Mouse (Mus musculus): ENCODE results near the gene Pard3b. TPM values are rescaled to one million over a fixed set of nuclear protein-coding genes. Genes with fewer than 3 reads are reported as not detected.

Pard3b gene
- polyA plus RNA-seq (2012; rRNA removed), result 2.0 and 2.6 TPM in 2 replicates

- no peak for DNase-seq (ENCODE audit: low read depth)
Measured at GRCm38 (mm10) chr1:61638347-61639111, at the start of gene Pard3b. Gene Pard3b, plus strand, starts transcription at chr1:61638824.

GRCm38 (mm10) chr1:61616176-61616575, 22.4 kb upstream of the Pard3b start:
- DNase-seq (ENCODE audit: low read depth), result no peak

DNA sequence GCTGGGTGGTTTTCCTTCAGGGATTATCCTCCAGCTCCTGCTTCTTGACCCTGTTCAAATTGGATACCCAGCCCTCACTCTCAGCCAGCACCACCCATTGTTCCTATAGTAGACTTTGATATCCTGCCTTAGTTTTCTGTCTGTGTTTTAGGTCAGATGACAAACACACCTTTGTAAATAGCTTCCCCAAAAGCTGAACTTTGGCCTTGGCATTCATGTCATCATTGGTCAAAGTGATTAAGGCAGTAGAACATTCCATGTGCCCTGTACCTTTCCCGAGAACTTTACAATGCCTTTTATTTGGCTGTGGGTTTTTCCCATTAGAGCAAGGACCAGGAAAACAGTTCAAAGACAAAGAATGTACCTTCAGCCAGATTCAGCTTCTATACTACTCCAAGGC, 18.0 kb upstream of the Pard3b start:
- DNase-seq (ENCODE audit: low read depth), result no peak

DNA sequence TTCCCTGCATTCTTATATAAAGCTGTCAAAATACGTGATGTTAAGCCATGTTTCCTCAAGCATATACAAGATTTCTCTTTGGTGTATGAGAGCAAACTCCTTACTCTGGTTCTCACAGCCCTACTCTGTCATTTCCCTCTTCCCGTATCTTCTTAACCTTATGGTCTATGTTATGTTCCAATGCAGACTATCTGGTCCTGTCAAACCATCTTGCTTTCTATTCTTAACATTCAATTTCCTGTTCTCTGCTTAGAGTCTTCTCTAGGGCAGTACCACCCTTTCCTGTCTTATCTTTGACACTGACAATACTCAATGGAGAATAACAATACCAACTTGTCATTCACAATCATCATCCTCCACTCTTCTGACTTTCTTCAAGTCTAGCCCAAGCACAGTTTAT, 8.8 kb upstream of the Pard3b start:
- no peak for DNase-seq (ENCODE audit: low read depth)

- peak; percentile 5 for DNase-seq (ENCODE audit: low read depth)
Measured at GRCm38 (mm10) chr1:61639114-61640093, 780 bp downstream of the Pard3b start.

GRCm38 (mm10) chr1:61641880-61642279, 3.3 kb downstream of the Pard3b start:
- no peak for DNase-seq (ENCODE audit: low read depth)

GRCm38 (mm10) chr1:61645062-61645461, 6.4 kb downstream of the Pard3b start:
- no peak for DNase-seq (ENCODE audit: low read depth)

- no peak for DNase-seq (ENCODE audit: low read depth)
Measured at GRCm38 (mm10) chr1:61649964-61650363, 11.3 kb downstream of the Pard3b start.

DNA sequence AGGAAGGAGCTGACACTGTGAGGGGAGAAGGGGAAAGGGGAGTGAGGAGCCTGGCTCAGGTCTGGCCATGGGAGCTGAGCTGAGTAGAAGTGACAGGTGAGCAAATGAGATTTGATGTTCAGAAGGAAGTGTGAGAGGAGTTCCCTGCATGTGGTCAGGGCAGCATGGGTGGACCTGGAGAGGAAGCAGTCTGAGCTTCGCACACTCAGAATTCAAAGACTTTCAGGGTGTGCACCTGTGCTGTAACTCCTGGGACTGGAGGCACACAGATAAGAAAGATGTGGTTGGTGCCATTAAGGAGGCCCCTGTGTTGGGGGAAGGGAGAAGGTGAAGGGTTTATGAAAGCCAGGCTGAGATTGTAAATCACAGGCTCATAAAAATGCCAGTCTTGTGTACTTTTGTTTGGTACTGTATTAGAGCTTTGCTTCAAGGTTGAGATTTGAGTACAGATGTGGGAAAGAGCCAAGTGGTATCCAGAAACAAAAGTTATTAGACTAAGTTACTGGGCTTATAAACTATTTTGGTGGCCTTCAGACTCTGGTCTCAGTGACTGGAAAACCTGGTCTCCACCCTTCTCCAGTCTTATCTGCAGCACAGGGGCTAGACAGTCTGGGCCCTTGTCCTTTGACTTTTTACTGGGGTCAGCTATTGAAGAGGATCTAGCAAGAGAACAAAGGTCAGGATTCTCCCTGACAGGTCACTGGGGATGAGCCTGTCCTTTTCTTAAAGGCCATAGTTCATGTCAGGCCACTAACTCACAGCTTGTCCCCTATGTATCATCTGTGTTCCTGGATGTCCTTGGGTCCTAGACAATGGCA, 13.0 kb downstream of the Pard3b start:
- DNase-seq (ENCODE audit: low read depth), result no peak

DNA sequence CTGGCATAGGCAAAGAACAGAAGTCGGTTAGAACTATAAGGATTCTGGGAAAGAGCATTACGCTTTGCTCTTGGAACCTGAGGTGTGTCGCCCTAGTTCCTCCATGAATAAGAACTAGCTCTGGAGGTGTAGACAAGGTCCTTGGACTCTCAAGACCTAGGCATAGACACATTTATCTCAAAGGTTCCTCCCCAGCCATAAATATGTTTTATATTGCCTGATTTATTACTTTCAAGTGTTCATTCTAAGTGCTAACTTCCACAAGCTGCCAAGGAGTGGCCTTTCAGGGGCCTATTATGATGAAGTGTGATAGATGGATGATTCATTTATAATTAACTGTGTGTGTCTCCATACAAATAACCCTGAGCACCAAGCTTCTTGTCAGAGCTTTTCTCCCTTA, 19.1 kb downstream of the Pard3b start:
- no peak for DNase-seq (ENCODE audit: low read depth)

DNA sequence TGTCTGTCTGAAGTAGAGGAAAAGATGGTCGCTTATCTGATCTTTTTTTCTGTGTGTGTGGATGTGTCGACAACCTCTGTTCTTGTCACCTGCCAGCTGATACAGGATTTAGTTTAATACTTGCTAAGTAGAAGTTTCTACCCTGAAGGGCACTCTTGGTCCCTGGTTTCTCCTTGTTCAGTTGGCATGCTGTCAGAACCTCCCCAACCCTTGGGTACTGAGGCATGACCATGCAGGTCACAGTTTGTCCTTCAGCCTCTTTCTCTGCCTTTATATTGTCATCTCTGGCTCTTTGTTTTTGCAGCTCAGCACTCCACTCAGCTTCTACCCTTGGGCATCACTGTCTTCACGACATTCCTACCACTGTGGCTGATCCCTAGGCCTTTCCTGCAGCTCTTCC, 21.3 kb downstream of the Pard3b start:
- DNase-seq (ENCODE audit: low read depth), result no peak

GRCm38 (mm10) chr1:61685221-61685814, 46.7 kb downstream of the Pard3b start:
- no peak for DNase-seq (ENCODE audit: low read depth)

DNA sequence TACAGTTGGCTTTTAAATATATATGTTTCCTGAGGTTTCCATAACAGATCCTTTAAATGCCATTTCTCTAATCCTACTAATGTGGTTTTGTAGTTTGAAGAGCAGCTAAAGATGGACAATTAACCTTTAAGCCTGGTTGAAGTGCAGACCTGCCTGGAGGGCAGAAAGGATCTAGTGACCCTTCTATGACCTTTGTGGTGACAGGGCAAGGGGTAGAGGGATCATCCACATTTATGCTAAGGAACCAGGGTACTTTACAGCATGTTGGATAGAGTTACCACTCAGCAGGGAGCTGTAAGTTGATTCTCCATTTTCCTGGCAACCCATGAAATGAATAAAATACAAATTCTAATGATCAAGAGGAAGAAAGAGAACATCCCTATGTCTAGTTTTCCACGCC, 47.3 kb downstream of the Pard3b start:
- no peak for DNase-seq (ENCODE audit: low read depth)

- no peak for DNase-seq (ENCODE audit: low read depth)
Measured at GRCm38 (mm10) chr1:61688301-61688700, 49.7 kb downstream of the Pard3b start.

DNA sequence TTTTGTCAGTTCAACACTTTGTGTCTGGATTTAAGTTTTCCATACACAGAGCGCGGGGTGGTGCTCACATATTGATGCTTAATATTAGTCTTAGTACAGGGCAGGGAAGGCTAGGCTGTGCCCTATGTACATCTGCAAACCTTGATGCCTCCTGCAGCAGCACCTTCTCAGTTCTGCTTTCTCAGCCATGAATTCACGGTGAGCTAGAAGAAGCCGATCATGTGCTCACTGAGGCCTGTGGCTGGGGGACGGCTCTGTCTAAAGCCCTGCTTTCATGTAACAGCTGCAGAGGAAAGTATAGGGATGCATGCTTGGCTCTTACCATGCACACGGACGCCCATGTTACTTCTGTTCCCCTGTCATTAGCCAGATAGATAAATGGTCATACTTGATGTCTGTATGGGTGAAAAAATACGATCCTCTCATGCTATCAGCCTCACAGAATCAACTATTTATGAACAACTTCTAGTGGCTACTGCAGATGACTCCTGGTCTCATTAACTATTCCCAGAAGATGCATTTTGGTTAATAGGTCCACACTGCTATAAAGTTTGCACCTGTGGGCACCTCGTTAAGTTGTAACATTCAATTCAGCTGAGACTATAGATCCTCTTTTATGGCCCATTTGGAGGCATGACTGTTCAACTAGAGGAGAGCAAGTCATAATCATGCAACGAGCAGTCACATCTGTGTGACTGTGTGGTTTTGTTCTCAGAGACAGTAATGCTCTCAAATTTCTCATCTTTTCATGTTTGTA, 60.0 kb downstream of the Pard3b start:
- no peak for DNase-seq (ENCODE audit: low read depth)

DNA sequence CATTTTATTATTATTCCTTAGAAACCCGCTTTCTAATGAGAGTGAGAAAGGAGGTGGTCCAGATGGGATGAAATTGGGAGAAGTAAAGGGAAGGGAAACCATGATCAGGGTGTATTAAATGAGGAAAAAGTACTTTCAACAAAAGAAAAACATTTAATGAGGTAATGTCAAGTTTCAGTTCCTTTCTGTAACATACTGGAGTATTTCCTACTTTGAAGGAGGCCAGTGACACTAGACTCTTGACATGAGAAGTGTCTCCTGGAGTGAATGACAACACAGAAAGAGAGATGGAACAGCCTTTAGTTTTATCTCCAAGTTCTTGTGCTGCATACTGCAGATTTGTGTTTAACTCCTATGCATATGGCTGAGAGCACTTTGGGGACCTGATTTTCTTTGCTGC, 71.2 kb downstream of the Pard3b start:
- no peak for DNase-seq (ENCODE audit: low read depth)

DNA sequence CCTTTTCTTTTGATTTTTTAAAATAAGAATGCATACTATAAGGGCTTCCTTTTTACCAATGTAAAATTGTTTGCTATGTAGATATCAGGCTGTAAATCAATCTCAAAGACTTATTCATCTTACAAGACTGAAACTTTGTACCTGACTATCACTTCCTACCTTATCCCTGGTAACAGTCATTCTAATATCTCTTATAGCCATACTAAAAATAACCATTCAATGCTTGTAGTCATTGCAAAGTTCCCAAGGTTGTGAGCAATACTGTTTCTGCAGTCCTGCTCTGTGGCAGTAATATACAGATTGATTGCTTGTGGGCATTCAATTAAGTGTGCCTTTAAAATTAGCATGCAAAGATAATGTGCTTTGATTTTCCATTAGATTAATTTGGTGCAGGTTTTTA, 72.9 kb downstream of the Pard3b start:
- DNase-seq (ENCODE audit: low read depth), result no peak

DNA sequence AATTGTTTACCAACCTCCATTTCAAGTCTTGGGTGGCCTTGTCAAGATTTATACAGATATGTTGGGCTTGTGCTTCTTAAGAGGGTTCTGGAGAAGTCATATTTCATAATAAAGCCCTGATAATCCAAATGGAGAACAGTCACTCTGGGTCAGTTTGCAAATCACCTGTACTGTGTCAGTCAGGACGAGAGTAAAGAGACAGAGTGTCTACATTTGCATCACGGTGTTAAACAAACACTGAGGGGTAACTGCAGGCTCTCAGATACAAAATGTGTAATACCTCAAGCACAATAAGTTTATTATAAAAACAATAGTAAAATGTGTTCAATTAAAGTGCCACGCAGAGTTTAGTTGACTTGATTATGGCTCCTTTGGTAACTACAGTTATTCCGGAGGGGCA, 91.0 kb downstream of the Pard3b start:
- DNase-seq (ENCODE audit: low read depth), result no peak

DNA sequence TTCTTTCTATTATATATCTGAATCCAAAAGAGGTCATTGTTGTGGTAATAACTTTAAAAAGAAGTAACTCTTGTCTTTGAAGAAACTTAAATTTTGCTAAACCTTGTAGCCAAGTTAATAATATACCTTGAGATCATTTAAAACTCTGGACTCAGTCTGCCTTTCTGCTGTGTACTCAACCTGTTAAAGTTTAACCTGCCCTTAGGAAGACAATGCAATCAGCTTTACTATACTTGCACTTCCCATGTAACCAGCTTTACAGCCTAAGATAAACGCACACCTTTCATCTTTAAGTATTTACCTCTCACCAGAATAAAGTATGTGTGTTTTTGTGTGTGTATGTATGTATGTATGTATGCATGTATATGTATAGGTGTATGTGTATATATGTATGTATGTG, 97.9 kb downstream of the Pard3b start:
- no peak for DNase-seq (ENCODE audit: low read depth)

- no peak for DNase-seq (ENCODE audit: low read depth)
Measured at GRCm38 (mm10) chr1:61742831-61743230, 104.2 kb downstream of the Pard3b start.

- no peak for DNase-seq (ENCODE audit: low read depth)
Measured at GRCm38 (mm10) chr1:61747481-61747880, 108.9 kb downstream of the Pard3b start.
